Mouse (Mus musculus) induced T-regulatory cell, adult 2 months (primary cell): ENCODE measurements around the gene Cphx1.
"Not testable (repeated sequence)": the region's sequence is repeated elsewhere in the genome, so short reads cannot be mapped to it uniquely, and the experiment has no call there.

Experiments
- DNase-seq: peaks from one replicate; pipeline ENCODE4 v3.0.0-alpha.2; 2012; ENCODE audit warnings: low read depth

Cphx1 gene

GRCm38 (mm10) chr14:25938004-25938403 is at the start of gene Cphx1:
Gene Cphx1, plus strand, starts transcription at chr14:25938304.
- not testable (repeated sequence) for DNase-seq

GRCm38 (mm10) chr14:25894566-25894965 is 43.5 kb upstream of the Cphx1 start:
- DNase-seq: not testable (repeated sequence)

GRCm38 (mm10) chr14:25895686-25896085 is 42.4 kb upstream of the Cphx1 start:
- not testable (repeated sequence) for DNase-seq

- not testable (repeated sequence) for DNase-seq
Measured at GRCm38 (mm10) chr14:25903000-25903399, 35.1 kb upstream of the Cphx1 start, which contains the start of gene Plac9a. Gene Plac9a, minus strand, starts transcription at chr14:25903100.

- not testable (repeated sequence) for DNase-seq
Measured at GRCm38 (mm10) chr14:25905243-25905642, 32.9 kb upstream of the Cphx1 start.

GRCm38 (mm10) chr14:25907272-25907671 is 30.8 kb upstream of the Cphx1 start:
- DNase-seq: not testable (repeated sequence)

- not testable (repeated sequence) for DNase-seq
Measured at GRCm38 (mm10) chr14:25908976-25909375, 29.1 kb upstream of the Cphx1 start.

- DNase-seq: not testable (repeated sequence)
Measured at GRCm38 (mm10) chr14:25918427-25919170, 19.5 kb upstream of the Cphx1 start.

GRCm38 (mm10) chr14:25926814-25927561 is 11.1 kb upstream of the Cphx1 start:
- not testable (repeated sequence) for DNase-seq

- not testable (repeated sequence) for DNase-seq
Measured at GRCm38 (mm10) chr14:25927562-25927881, 10.6 kb upstream of the Cphx1 start, which contains the start of gene Tmem254a. Gene Tmem254a, minus strand, starts transcription at chr14:25927672.

GRCm38 (mm10) chr14:25936867-25937630 is 1.1 kb upstream of the Cphx1 start:
- DNase-seq: not testable (repeated sequence)

- not testable (repeated sequence) for DNase-seq
Measured at GRCm38 (mm10) chr14:25957861-25958260, 19.8 kb downstream of the Cphx1 start.

GRCm38 (mm10) chr14:25978371-25979241 is 40.5 kb downstream of the Cphx1 start, which contains the start of gene Duxbl1:
Gene Duxbl1, plus strand, starts transcription at chr14:25978577.
- DNase-seq: not testable (repeated sequence)

- not testable (repeated sequence) for DNase-seq
Measured at GRCm38 (mm10) chr14:25979242-25979941, 41.3 kb downstream of the Cphx1 start.

- not testable (repeated sequence) for DNase-seq
Measured at GRCm38 (mm10) chr14:25981880-25982279, 43.8 kb downstream of the Cphx1 start.
